Mouse (Mus musculus) cerebellum, adult 11-12 months (tissue): ENCODE measurements around the gene Iqgap1.
"Not testable (repeated sequence)": the region's sequence is repeated elsewhere in the genome, so short reads cannot be mapped to it uniquely, and the experiment has no call there.

Experiments
- DNase-seq: peaks from one replicate; pipeline ENCODE4 v3.0.0; 2022

Gene Iqgap1

DNA sequence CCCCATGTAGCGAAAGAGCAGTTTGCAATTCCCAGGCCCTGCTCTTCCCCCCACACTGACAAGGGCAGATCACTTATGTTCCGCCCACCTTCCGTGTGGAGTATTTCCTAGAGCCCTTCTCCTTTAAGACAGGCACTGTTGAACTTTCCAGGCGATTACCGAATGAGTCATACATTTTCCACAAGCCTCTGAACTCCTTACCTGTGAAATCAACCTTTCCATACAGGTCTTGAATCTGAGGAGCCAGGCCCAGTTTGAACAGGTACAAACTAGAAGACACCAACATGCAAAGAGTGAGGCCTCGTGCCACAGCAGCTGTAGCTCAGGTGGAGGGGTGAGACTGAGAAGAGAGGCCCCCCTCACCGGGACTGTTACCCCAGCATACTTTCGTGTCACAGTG is 63.5 kb downstream of the Iqgap1 start:
- DNase-seq: no peak

DNA sequence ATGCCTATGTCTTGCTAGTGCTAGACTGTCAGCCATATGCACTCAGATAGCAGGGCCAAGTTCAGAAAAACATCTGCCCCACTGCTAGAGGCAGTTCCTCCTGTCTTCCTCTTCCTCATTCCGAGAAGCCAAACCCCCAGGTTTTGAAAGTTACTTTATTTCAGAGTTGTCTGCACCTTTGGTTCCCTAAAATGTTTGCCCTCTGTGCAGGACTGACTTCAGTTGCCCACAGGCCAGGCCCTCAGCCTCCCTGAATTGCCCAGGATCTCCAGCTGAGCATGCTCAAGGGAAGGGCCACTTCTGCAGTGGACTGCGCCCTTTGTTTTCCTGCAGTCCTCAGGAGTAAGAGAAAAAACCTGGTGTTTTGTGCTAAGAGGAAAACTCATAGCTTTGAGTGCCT is 71.7 kb downstream of the Iqgap1 start:
- DNase-seq: no peak

DNA sequence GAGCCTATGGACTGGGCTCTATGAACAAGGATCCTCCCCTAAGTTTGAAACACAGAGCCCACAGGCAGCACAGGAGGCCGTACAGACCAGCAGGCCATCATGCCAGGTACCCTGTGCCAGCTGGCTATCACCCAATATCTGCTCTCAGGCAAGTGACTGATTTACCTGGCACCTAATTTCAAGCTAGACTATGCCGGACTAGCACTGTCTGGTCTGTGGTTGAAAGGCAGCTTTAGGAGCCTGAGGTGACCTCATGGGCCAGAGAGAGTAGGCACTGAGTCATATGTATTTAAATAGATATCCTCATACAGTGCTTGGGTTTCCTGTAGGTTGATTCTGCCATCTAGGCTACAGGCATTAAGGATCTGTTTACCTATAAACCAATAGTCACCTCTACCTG is 72.2 kb downstream of the Iqgap1 start:
- peak; percentile 20 for DNase-seq

DNA sequence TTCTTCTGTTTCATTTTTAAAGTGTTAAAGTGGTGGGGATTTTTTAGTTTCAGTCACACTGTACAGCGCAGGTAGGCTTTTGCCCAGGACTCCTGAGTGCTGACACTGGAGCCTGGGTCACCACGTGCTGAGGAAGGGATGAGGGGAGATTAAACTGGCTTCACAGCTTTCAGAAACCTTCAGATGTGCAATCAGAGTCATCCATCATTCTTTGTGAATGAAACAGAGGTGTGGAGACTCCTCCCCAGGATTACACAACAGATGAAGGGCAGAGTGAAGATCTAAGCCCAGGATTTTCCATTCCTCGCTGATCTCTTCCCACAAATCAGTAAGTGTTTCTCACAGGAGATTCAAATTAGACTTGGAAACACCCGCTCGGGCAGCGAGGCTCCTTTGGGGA is 76.2 kb downstream of the Iqgap1 start:
- no peak for DNase-seq

DNA sequence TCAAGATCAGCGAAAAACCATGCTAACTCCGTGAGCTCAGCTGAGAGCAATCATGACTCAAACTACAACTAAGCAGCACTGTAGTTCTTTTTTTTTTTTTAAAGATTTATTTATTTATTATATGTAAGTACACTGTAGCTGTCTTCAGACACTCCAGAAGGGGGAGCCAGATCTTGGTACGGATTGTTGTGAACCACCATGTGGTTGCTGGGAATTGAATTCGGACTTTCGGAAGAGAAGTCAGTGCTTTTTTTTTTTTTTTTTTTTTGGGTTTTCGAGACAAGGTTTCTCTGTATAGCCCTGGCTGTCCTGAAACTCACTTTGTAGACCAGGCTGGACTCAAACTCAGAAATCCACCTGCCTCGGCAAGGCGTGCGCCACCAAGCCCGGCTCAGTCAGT is 76.7 kb downstream of the Iqgap1 start:
- not testable (repeated sequence) for DNase-seq

DNA sequence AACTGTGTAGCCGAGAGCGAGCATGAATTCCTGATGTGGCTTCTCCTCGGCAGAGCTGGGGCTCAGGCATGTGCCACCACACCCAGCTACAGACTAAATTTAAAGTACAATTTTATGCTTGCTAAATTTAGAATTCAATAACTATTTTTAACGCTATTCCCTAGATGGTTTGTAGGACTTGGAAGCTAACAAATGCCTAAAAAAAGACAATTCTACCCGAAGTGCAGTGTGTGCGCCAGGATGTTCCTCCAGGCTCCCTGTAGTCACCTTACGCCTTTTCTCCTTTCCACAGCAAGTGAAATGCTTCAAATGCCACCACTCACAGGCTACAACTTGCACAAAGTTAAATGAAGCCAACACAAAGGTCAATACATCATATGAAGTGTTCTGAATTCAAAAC is 78.4 kb downstream of the Iqgap1 start:
- DNase-seq: no peak

DNA sequence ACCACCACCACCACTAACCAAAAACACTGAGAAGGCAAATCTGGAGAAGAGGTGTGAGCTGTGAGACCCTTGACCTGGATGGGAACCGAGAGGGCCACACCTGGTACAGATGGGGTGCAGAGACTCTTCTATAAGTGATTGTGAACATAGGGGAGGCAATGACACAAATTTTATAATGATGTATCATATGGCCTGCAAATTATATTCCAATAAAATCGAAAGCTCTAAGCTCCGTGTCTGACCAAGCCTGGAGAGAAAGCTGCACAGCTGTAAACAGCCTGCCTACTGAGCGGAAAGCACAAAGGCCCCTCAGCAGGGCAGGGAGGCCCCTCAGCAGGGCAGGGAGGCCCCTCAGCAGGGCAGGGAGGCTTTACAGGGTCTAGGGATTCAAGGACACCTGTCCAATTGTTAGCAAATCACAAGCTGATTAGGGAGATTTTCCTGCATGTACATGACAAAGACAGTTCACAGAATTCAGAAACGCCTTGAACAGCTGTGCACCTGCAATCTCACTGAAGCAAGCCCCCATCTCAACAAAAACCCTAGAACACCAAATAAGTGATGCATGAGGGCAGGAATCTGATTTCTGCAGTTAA is 79.5 kb downstream of the Iqgap1 start:
- no peak for DNase-seq

DNA sequence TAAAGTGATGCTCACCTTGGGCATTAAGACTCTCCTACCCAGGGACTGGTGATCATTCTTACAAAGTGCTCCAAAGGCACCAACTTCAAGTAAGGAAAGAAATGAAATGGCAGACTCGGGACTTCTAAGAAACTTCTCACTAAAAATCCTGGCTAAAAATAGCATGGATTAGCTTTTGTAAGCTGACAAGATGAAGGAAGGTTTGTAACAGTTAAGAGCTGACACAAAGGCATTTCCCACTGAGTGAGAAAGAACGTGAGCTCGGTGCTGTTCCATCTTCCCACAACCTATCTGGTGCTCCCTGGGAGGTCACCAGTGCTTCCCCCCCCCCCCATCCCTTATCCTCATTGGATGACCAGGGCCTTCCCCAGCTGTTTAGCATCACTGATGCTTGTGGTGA is 80.0 kb downstream of the Iqgap1 start:
- no peak for DNase-seq

DNA sequence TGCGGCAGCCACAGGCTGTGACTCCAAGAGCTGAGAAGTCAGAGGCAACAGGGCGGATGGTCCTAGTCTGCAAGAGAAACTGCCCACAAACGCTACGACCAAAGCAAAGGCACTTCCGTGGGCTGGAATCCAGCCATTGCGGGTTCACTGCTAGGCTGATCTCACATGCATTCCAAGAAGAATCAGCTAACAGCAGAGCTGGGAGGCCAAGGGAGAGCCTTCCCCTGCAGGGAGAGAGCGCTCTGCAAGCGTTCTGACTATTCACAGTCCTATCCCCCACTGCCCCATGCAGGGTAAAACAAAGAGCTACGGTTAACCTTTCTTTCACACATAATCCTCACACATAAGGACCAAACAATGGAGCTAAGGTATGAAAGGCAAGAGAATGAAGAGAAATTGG is 80.5 kb downstream of the Iqgap1 start:
- no peak for DNase-seq

DNA sequence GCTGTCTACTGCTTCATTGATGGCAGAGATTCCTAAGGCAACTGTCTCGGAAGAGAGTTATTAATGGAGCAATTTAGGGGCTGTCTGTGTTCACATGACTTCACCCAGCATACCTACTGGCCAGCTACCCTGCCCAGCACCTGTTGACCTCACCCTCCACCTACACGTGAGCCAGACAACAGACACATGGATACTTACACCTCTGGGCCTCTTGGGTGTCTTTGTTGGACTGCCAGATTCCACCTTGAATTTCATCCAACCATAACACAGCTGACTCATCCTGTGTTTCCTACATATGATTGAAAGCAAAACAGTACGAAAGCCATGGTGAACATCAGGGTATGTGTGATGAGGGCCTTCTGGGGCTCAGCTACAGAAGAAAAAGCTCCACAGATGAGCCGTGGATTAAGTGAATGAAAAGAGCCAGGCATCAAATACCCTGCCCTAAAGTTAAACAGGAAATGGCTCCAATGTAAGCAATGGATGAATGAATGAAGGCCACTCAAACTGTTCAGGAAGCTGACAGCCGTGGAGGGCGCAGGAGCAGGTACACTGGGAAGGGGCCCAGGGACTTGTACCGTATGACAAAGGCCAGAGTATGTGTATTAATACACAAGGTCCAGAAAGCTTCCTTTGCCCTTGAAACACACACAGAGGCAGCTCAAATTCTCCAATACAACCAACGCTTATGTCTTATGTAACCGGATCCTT is 81.7 kb downstream of the Iqgap1 start:
- DNase-seq: no peak

DNA sequence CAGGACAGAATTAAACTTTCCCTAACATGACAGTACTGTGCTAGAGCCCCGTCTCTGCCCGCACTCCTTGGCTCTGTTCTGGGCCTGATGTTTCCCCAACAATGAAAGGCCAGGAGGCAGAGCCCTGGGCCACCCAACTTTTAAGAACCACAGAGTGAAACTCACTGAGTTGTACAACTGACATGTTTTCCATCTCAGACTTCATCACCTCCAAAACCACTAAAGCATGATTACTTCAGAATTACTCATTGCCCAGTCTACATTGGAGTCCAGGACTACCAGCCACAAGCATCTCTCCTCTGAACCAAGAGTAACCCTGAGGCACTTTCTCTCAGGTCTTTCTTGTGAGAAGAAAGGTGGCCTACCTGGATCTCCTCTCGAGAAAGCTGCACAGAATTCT is 83.1 kb downstream of the Iqgap1 start:
- DNase-seq: no peak

DNA sequence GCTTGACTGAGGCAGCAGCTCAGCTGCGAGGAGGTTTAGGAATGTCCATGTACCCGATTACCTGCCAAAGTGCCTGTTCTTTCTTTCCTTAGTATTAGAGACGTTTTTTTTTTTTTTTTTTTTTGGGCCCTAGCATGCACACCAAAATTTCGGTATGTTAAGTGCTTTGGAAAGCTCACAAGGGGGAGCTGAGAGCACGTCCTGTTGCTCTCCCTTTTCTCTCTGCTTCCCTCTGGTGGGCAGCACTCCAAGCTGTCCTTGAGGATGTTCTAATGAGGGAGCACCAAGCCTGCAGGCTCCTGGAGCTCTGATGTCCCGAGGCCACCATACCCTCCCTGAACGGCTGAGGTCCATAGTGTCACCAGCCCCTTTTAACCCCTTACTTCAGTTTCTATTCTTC is 84.8 kb downstream of the Iqgap1 start:
- DNase-seq: peak; percentile 41

DNA sequence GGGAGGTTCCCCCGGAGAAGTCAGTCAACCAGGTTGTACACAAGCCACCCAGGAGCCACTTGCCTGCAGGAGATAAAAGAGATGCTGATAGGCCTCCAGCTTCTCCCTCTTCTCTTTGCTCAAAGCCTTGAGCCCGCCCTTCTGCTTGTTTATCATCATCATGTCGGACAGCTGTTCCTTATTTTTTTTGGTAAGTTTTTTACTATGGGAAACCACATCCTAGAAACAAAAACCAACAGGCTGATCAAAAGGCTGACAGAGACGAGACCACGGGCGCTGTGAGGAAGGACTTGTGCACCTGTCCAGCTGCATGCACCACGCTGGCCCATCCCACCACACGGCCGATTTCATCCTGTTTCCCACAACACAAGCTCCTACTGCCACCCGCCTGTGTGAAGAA is 89.6 kb downstream of the Iqgap1 start:
- DNase-seq: no peak

DNA sequence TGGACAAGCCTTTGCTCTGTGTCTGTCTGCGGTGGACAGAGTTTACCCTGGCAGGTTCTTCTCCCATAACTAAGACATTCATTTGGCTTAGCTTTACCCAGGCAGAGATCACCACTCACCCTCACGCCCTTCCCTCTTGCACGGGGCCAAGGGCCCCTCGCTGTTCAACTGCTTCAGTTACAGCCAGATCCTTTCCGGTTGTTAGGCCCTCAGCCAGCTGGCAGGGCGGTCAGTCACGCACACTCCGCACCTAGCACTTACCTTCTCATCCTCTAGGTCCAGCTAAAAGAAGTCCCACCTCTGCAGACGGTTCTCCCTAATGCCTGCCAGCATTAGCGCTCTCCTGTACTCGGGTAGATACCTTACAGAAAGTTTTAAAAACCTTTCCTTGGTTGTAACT is 92.8 kb downstream of the Iqgap1 start:
- DNase-seq: no peak

DNA sequence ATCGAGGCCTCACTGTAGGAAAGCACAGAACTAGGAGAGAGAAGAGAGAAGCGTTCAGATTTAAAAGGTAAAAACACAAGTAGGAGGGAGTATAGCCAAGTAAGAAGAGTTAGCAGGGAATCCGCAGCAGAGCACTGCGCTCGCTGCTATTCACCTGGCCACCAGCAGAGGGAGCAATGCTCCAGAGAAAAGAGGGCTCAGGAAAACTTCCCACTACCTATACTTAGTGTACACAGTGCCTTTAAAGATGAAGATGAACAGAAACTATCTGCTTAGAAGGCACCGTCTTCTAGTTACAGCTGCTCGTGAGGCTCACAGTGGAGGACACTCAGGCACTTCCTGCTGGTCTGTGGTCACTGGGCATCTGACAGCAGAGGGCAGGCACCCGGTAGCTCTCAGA is 96.1 kb downstream of the Iqgap1 start:
- peak; percentile 51 for DNase-seq

DNA sequence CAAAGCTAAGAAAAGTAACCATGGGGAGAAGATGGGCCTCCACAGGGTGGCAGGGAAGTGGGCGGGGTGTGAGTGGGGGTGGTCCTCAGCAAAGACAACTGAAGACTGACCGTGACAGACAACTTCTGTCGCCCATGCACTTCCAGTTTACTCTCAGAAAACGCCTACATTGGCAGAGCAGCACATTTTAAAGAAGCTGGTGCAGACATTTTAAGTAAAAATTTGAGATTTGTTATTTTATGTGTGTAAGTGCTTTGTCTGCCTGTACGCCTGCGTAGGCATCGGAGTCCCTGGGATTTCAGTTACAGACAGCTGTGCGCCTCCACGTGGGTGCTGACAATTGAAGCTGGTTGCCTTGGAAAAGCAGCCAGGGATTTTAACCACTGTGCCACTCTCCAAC is 104.7 kb downstream of the Iqgap1 start:
- no peak for DNase-seq

DNA sequence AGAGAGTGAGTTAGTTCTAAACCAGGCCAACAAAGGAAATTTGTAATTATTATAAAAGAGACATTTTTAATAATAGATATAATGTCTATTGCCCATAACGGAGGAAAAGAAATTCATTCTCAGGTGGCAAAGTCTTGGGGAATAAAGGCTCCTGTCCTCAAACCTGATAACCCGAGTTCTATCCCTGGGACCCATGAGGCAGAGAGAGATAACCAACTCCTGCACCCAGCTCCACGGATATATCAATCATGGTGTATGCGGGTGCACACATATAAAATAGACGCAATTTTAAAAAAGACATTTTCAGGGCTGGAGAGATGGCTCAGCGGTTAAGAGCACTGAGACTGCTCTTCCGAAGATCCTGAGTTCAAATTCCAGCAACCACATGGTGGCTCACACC is 106.2 kb downstream of the Iqgap1 start:
- no peak for DNase-seq

DNA sequence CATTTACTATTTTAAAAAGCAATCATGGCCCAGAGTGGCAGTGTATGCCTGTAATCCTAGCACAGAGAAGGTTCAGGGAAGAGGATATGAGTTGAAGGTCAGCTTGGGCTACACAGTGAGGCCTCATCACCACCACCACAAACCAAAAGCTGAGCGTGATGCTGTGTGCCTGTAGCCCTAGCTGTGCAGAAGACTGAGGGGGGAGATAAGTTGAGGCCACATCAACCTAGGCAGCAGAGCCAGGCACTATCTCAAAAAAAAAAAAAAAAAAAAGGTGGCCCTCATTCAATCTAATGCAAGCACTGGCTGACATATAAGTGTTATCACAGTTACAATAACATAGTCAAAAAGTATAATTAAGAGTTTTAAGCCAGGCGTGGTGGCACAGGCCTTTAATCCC is 106.7 kb downstream of the Iqgap1 start:
- DNase-seq: no peak

DNA sequence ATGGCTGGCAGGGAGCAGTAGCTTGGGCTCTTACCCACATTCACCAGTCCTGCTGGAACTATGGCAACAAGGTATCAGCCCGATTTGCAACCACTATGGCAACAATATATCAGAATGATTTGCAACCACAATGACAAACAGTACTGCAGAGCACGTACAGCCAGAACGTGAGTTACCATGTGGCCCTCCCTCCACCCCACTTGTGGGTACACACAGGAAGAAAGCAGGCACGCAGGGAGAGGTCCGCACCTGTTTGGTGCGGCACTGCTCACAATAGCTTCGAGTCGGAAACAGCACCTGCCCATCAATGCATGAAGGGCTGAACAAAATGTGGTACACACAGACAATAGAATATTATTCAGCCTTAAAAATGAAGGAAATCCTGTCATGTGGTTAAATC is 107.3 kb downstream of the Iqgap1 start:
- no peak for DNase-seq

DNA sequence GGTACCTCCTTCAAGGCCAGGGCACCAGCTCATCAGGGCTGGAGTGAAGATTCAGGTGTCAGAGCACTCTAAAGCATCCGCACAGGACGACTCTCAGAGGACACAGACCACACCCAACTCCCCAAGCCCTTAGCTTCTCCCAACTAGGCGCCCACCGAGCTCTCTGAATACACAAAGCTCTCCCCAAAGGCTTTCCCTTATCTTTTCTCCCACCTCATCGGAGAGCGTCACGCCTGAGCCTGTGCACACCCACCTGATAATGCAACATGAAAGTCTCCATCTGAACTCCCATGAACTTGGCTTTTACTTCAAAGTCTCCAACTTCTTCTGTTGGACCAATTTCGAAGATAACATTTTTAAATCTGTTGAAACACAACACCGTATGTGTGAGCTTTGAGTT is 109.0 kb downstream of the Iqgap1 start:
- DNase-seq: no peak

DNA sequence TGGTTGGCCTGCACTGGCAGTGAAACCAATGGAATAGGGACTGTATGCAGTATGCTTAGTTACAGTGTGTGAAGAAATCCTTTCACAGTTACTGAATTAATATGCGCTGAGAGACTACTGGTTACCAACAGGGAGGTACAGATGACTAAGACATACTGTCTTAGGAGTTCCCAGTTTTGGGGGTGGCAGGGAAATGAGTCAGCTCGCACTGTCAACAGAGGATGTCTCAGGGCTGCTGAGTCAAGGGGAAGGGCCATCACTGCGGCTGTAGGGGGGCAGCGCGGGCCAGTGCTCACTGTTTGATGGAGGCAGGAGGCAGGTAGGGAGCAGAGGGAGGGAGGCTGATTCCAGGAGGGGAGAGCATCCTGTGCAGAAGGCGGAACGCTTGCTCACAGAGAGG is 110.5 kb downstream of the Iqgap1 start:
- DNase-seq: no peak

DNA sequence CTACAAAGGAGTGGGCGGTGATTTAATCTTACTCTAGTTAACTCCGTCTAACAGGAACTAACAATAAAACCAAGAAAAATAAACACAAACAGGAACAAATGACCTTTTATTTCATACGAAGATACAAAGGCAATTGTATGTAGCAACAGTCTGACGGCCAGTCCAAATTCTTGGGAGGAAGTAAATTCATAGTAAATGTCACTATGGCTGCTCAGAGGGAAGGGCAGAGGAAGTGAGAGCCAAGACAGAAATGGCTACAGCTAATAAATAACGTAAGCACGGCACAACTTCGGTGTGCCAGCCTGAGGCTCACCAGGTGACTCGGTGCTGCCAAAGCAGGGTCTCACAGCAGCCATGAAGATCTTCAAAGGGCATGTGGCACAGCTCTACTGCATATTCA is 114.3 kb downstream of the Iqgap1 start:
- DNase-seq: no peak

DNA sequence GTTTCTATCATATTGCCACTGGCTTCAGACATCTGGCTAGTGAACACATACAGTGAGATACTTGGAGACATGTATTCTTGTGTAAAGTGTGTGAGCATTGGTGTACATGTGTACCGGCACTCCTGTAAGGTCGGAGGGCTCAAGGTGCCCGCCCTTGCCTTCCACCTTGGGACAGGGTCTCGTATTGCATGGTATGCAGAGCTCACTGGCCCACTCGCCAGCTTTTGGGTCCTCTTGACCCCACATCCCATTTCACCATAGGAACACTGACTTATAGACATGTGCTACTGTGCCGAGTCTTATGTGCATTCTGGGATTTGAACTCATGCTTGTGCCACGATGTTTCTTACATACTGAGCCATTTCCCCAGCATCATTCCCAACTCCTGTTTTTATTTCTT is 115.4 kb downstream of the Iqgap1 start:
- no peak for DNase-seq

DNA sequence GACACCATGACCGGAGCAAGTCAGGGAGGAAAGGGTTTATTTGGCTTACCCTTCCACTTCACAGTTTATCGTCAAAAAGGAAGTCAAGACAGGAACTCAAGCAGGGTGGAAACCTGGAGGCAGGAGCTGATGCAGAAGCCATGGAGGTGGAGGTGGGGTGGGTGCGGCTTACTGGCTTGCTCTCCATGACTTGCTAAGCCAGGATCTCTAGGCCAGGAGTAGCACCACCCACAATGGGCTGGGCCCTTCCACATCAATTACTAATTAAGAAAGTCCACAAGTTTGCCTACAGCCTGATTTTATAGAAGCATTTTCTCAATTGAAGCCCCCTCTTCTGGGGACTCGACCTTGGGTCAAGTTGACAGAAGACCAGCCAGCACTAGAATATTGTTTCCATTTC is 121.7 kb downstream of the Iqgap1 start:
- DNase-seq: no peak

DNA sequence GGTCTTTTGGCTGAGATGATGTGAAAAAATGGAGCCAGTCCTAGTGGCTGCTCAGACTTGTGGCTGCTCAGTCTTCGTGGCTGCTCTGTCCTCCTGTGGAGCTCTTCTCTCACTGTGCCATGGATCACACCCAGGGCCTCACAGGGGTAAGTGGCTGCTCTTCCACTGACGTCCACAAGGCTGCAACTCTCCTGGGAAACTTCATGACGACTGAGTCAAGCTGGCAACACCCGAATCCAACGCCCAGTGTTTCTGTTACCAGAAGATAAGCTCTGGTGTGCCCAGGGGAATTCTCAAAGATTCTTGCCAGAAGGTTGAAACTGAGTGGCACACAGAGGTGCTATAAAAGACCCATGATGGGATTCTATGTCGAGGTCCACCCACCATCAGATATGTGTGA is 123.3 kb downstream of the Iqgap1 start:
- no peak for DNase-seq
